Mouse (Mus musculus): Measurements from ENCODE around the gene Slc46a1.

The Slc46a1 gene

GRCm38 (mm10) chr11:78458740-78459139 is 6.8 kb upstream of the Slc46a1 start:
- no peak for DNase-seq

GRCm38 (mm10) chr11:78461894-78462293 is 3.6 kb upstream of the Slc46a1 start:
- DNase-seq: no peak

GRCm38 (mm10) chr11:78462669-78463068 is 2.8 kb upstream of the Slc46a1 start:
- DNase-seq: no peak

- no peak for DNase-seq
Measured at GRCm38 (mm10) chr11:78463286-78464036, 2.0 kb upstream of the Slc46a1 start.

GRCm38 (mm10) chr11:78465116-78465515 is 381 bp upstream of the Slc46a1 start:
- no peak for DNase-seq

- DNase-seq: peak in 1 of 2 experiments; percentile 25
Measured at GRCm38 (mm10) chr11:78466242-78466912, 880 bp downstream of the Slc46a1 start.

- no peak for DNase-seq
Measured at GRCm38 (mm10) chr11:78467515-78467914, 2.0 kb downstream of the Slc46a1 start.

- no peak for DNase-seq
Measured at GRCm38 (mm10) chr11:78467932-78468331, 2.4 kb downstream of the Slc46a1 start.

- no peak for DNase-seq
Measured at GRCm38 (mm10) chr11:78471326-78472103, 6.0 kb downstream of the Slc46a1 start.

- peak in 1 of 2 experiments; percentile 21 for DNase-seq
Measured at GRCm38 (mm10) chr11:78475289-78475688, 9.8 kb downstream of the Slc46a1 start.

GRCm38 (mm10) chr11:78483639-78484038 is 18.1 kb downstream of the Slc46a1 start:
- DNase-seq: no peak

GRCm38 (mm10) chr11:78488168-78488567 is 22.7 kb downstream of the Slc46a1 start:
- peak; percentile 88 to 89 for DNase-seq

- peak; percentile 71 to 78 for DNase-seq
Measured at GRCm38 (mm10) chr11:78490781-78491241, 25.3 kb downstream of the Slc46a1 start.

- DNase-seq: peak; percentile 27 to 31
Measured at GRCm38 (mm10) chr11:78495904-78496303, 30.4 kb downstream of the Slc46a1 start.

GRCm38 (mm10) chr11:78497071-78497541 is 31.6 kb downstream of the Slc46a1 start:
- DNase-seq: peak; percentile 73 to 77

- DNase-seq: peak; percentile 98 to 99
Measured at GRCm38 (mm10) chr11:78497544-78498522, 32.3 kb downstream of the Slc46a1 start, which contains the start of gene Sarm1. Gene Sarm1 (minus strand): TSS chr11:78497754.

- DNase-seq: peak in 1 of 2 experiments; percentile 26
Measured at GRCm38 (mm10) chr11:78499004-78499403, 33.5 kb downstream of the Slc46a1 start, which contains the start of gene Vtn. Gene Vtn (plus strand): TSS chr11:78499091.

- DNase-seq: no peak
Measured at GRCm38 (mm10) chr11:78499543-78499942, 34.0 kb downstream of the Slc46a1 start.

GRCm38 (mm10) chr11:78500623-78501202 is 35.2 kb downstream of the Slc46a1 start:
- no peak for DNase-seq

- no peak for DNase-seq
Measured at GRCm38 (mm10) chr11:78501529-78501928, 36.0 kb downstream of the Slc46a1 start.

All from cerebellum, postnatal 25 days (tissue).